Comparison of ENCODE assay signal across 8 mouse cellular contexts in the genomic region with DNA sequence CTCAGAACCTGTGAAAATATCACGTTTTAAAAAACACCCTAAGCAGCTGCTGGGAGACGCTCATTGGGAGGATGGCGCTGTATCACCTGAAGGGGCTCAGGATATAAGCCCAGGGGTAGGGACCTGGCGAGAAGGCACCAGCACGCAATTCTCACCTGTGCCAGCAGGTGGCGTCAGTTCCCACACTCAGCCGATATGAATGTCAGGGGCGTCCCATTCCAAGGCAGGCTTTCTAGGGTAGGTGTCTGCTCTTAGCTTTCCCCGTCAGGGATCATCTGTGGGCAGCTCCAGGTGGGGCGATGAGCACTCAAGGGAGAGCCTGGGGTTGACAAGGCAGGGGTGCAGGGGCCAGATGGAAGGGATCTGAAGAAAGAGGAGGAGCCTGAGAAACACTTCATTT. TPM values are rescaled to one million over a fixed set of nuclear protein-coding genes. Genes with fewer than 3 reads are reported as not detected.
A peak's percentile ranks its signal among the peaks of the same experiment; 100 is the strongest.
DNase-seq lines count a peak whose midpoint lies in the region; ATAC-seq and TF ChIP-seq lines count a peak whose summit lies in the region.
"Had no signal": no experiment of that assay in that cellular context is flagged by ENCODE, and none has a peak within 500 bp of the region (broad histone marks: within the 10 kb centered on the region; RNA-seq: fewer than 3 reads in every experiment).

No protein-coding gene starts in this region.

- H3K9ac ChIP-seq in neural tube, embryonic 15.5 days (replicated peaks) = no peak overlapping the region
- H3K9ac ChIP-seq in lung, postnatal 0 days (replicated peaks; ENCODE audit: low read depth) = no peak overlapping the region

- TF ChIP-seq CTCF in lung, postnatal 0 days (IDR thresholded peaks at IDR 0.05) = peak; percentile 82

- no peak; the same call in 1 of the 2 replicates for ATAC-seq in neural tube, embryonic 15.5 days (ENCODE audit: low FRiP score)
- ATAC-seq in common myeloid progenitor, adult 5-6 weeks (replicated peaks; ENCODE audit: low read depth, poor library complexity, severe bottlenecking) = 0 out of 2 replicates have a peak, but pooled peaks have one; percentile 39
- 0 out of 4 replicates have a peak, but pooled peaks have one; percentile 34 to 36 for ATAC-seq in hematopoietic stem cell, adult 5-6 weeks (replicated peaks in 1 of 2; ENCODE audit: insufficient read depth in 1 of 2, low FRiP score in 2 of 2, low TSS enrichment in 1 of 2, low read depth in 1 of 2, poor library complexity in 2 of 2, severe bottlenecking in 2 of 2)
- no peak for ATAC-seq in lung, postnatal 0 days

- H3K4me3 ChIP-seq in neural tube, embryonic 15.5 days (replicated peaks) = no peak overlapping the region
- H3K4me3 ChIP-seq in lung, postnatal 0 days (ENCODE audit: low read depth, low read length) = no peak overlapping the region
- H3K4me3 ChIP-seq: megakaryocyte, embryonic 14.5 days had no signal

- H3K36me3 ChIP-seq in neural tube, embryonic 15.5 days = no peaks in the 10 kb centered on the region
- no peaks in the 10 kb centered on the region for H3K36me3 ChIP-seq in lung, postnatal 0 days (ENCODE audit: insufficient read depth, low read length)

- no peaks in the 10 kb centered on the region for H3K9me3 ChIP-seq in neural tube, embryonic 15.5 days (replicated peaks)
- H3K9me3 ChIP-seq in lung, postnatal 0 days (ENCODE audit: low read length) = no peaks in the 10 kb centered on the region
- H3K9me3 ChIP-seq: megakaryocyte, embryonic 14.5 days had no signal

- TF ChIP-seq EP300 in lung, postnatal 0 days (IDR thresholded peaks at IDR 0.05) = no peak

- H3K27me3 ChIP-seq in neural tube, embryonic 15.5 days (replicated peaks) = no peaks in the 10 kb centered on the region
- no peaks in the 10 kb centered on the region for H3K27me3 ChIP-seq in lung, postnatal 0 days (replicated peaks; ENCODE audit: insufficient read depth, low read length)

- 4% methylated on average over 10 of the region's 10 CpGs for WGBS in neural tube, embryonic 15.5 days
- 8% methylated on average over 10 of the region's 10 CpGs for WGBS in lung, postnatal 0 days

- peaks cover 5% of the 10 kb centered on the region for H3K4me1 ChIP-seq in neural tube, embryonic 15.5 days
- no peaks in the 10 kb centered on the region for H3K4me1 ChIP-seq in lung, postnatal 0 days (ENCODE audit: insufficient read depth, low read depth, low read length)
- H3K4me1 ChIP-seq: megakaryocyte, embryonic 14.5 days had no signal

- H3K27ac ChIP-seq in neural tube, embryonic 15.5 days (replicated peaks) = no peak overlapping the region
- H3K27ac ChIP-seq in lung, postnatal 0 days (ENCODE audit: low read length) = no peak overlapping the region

- H3K4me2 ChIP-seq in neural tube, embryonic 15.5 days = no peak overlapping the region
- no peak overlapping the region for H3K4me2 ChIP-seq in lung, postnatal 0 days (replicated peaks; ENCODE audit: low read depth, low read length)

- peak; percentile 72 for DNase-seq in neural tube, embryonic 10.5 days (ENCODE audit: extremely low spot score, low spot score)
- DNase-seq in adrenal gland, adult 18-20 months (ENCODE audit: low spot score in 2 of 2) = peak; percentile 34 to 40
- no peak for DNase-seq in lung, postnatal 0 days (ENCODE audit: low spot score)
- DNase-seq in right cerebral cortex, postnatal 25 days = peak; percentile 57

RNA-seq across cellular contexts. Expression of a gene that starts 18.6 kb away (rescaled TPM):
- polyA plus RNA-seq in neural tube, embryonic 15.5 days (2015; fragmentation: Nextera tagmentation; extraction: Ambion mirVana) = 28.1 and 31.7 TPM in 2 replicates
- not detected for total RNA-seq in adrenal gland, adult 18-20 months (2021)
- total RNA-seq in common myeloid progenitor, adult 5-6 weeks (2017) = not detected in 2 replicates
- total RNA-seq in hematopoietic stem cell, adult 5-6 weeks (2017) = not detected in 2 replicates
- 0.15 TPM in 1 of 2 replicates, not detected in the other for polyA plus RNA-seq in lung, postnatal 0 days (2015; fragmentation: Nextera tagmentation; extraction: Ambion mirVana)

RNA-seq across cellular contexts. Expression of a gene that starts 35.9 kb away (rescaled TPM):
- polyA plus RNA-seq in neural tube, embryonic 15.5 days (2015; fragmentation: Nextera tagmentation; extraction: Ambion mirVana) = 9.1 and 10.4 TPM in 2 replicates
- total RNA-seq in adrenal gland, adult 18-20 months (2021) = 1 to 10 TPM; 2.9 to 5.6 TPM
- not detected in 2 replicates for total RNA-seq in common myeloid progenitor, adult 5-6 weeks (2017)
- not detected in 2 replicates for total RNA-seq in hematopoietic stem cell, adult 5-6 weeks (2017)
- polyA plus RNA-seq in lung, postnatal 0 days (2015; fragmentation: Nextera tagmentation; extraction: Ambion mirVana) = 1.6 and 1.9 TPM in 2 replicates

Comparison
In these comparisons a context has a peak if more than half of its experiments do, and no peak if none do; other contexts are left out.
1. ATAC-seq: peak in common myeloid progenitor, adult 5-6 weeks (single experiment) and hematopoietic stem cell, adult 5-6 weeks (2 of 2); none in neural tube, embryonic 15.5 days (single experiment) and lung, postnatal 0 days (single experiment).